Mouse (Mus musculus): ENCODE measurements around the gene Fkbp1b. TPM values are rescaled to one million over a fixed set of nuclear protein-coding genes. Genes with fewer than 3 reads are reported as not detected.

Gene Fkbp1b
- polyA plus RNA-seq, 1 experiment = 97.3 TPM

Other genes with a start within 250 kb of the Fkbp1b start
- 40.2 and 47.4 TPM in 2 replicates for gene Itsn2, start 249.0 kb downstream of the Fkbp1b start, polyA plus RNA-seq (2012; rRNA removed)
- not detected in 2 replicates for gene Gm3625, start 248.7 kb downstream of the Fkbp1b start, polyA plus RNA-seq (2012; rRNA removed)
- gene Fam228a, start 103.2 kb downstream of the Fkbp1b start, polyA plus RNA-seq (2012; rRNA removed) = 3.9 and 5.1 TPM in 2 replicates
- gene Pfn4, start 72.6 kb downstream of the Fkbp1b start, polyA plus RNA-seq (2012; rRNA removed) = 12.0 and 14.4 TPM in 2 replicates
- gene Fam228b, start 72.3 kb downstream of the Fkbp1b start, polyA plus RNA-seq (2012; rRNA removed) = 7.3 and 8.5 TPM in 2 replicates
- gene Sf3b6, start 24.0 kb downstream of the Fkbp1b start, polyA plus RNA-seq (2012; rRNA removed) = 94.2 and 94.4 TPM in 2 replicates
- gene Wdcp, start 1.7 kb upstream of the Fkbp1b start, polyA plus RNA-seq (2012; rRNA removed) = 9.5 and 10.8 TPM in 2 replicates
- gene Mfsd2b, start 32.8 kb upstream of the Fkbp1b start, polyA plus RNA-seq (2012; rRNA removed) = 2.4 and 2.6 TPM in 2 replicates
- gene Ubxn2a, start 66.1 kb upstream of the Fkbp1b start, polyA plus RNA-seq (2012; rRNA removed) = 21.6 and 26.3 TPM in 2 replicates
- 11.2 and 12.1 TPM in 2 replicates for gene Atad2b, start 75.8 kb upstream of the Fkbp1b start, polyA plus RNA-seq (2012; rRNA removed)

Data from frontal cortex, adult 2 months (tissue).